Mouse (Mus musculus) urinary bladder, postnatal 10 days (tissue): Measurements from ENCODE around the gene Sema5a.

Source experiments
- DNase-seq: peaks from one replicate; pipeline ENCODE4 v3.0.0; 2022; ENCODE audit warnings: low spot score

Sema5a gene

GRCm38 (mm10) chr15:32442745-32443144 is 198.1 kb downstream of the Sema5a start:
- DNase-seq = no peak

- no peak for DNase-seq
These were observed 203.1 kb downstream of the Sema5a start for GRCm38 (mm10) chr15:32447558-32448349.

DNA sequence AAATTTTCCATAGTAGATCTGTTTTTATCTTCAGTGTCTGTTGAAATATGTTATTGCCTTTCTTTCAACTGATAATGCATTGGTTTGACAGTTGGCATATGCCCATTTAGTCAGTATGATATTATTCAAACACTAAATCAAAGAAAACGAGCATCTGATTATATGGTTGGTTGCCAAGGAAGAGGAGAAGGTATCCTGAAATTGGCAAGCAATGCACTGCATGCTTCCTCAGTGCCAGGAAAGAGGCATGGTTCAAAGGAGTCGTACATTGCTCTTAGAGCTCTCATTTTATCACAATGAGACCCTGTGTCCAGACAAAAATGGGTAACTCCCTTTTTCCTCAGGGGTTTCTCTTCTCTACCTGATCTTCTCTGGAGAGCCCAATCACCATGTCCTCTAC is 214.4 kb downstream of the Sema5a start:
- no peak for DNase-seq

DNA sequence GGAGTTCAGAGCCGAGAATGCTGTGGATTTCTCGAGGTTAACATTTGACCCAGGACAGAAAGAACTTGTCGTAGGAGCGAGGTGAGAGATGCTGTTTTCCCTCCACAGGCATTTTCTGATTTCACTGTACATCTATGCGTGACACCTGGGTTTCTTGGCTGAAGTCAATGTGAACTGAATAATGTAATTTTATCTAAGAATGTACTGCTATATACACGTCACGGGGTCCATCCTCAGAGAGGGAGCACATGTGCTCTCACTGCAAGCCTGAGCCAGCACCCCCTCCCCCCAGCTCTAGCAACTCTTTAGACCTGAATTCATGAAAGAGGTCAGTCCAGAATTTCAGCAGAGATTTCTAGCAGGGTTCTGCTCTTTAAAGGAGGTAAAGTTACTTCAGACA is 215.6 kb downstream of the Sema5a start:
- DNase-seq = no peak

GRCm38 (mm10) chr15:32471480-32472050 is 227.0 kb downstream of the Sema5a start:
- no peak for DNase-seq

GRCm38 (mm10) chr15:32480747-32481146 is 236.1 kb downstream of the Sema5a start:
- DNase-seq = no peak

DNA sequence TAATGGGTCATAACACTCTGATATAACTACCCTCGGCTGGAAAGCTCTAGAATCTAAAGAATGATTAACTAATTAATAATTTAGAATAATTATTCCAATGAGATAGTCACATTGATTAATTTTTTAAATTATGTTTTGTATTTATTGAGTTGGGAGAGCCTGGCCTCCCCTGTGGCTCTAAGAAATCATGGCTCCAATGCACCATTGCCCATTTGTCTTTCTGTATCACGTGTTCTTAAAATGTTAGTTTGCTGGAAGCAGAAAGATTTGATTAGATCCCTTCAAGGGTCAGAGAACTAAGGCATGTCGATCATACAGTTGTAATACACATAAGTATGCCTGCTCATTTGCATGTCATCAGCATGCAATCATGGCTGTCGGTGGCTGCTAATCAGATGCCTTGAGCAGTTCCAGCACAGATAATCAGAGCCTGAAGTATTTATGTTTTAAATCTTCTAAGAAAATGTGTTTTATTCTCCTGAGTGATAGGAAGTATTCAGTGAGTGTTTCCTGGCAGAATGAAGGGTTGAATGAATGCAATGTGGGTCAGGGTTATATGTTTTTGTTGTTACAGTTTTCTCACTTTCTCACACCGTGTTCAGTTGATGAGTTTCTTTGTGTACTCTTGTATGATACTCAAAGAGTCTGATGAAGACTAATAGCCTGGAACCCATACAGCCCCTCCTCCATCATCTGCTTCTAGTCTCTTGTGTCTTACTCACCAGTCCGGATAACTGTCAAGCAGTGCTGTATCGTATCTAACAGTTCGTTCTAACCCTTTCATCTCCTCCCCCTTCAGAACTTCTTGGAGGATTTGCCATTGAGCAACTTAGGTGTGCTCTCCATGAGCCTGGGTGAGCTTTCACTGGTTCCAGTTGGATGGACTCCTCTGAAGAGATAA is 240.7 kb downstream of the Sema5a start:
- no peak for DNase-seq

- no peak for DNase-seq
These were observed 243.4 kb downstream of the Sema5a start for GRCm38 (mm10) chr15:32487968-32488367.

DNA sequence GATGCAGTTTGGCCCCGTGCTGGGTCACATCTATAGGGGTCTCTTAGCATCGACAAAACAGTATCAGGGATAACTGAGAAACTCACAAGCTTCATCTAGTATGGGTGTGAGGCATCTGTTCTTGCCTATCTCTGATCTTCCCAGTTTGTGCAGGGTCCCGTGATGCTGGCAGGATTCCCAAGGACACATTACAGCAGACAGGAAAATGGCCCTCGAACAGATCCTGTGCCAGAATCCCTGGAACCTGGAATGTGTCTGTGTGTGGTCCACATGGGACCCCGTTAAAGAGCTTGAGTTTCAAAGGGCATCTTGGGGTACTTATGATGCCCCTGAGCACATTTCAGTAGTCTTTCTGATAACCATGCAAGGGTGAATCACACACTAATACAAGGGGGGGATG is 249.6 kb downstream of the Sema5a start:
- DNase-seq = no peak

DNA sequence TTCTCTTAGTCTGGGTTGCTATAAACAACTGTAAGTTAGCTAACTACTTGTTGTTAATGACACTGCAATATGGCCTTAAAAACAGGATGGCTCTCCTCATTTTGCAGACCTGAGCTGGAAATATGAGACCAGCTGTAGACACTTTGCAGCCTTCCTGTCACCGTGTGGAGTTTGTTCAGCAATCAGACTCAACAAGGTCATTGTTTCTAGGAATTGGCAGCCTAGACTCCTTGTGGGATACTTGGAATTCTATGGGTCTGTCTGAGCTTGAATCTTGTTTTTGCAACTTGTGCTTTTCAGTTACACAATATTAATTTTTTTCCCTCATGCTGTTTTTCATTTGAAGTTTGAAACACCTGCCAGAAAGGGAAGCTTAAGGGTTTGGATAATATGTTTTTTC is 250.3 kb downstream of the Sema5a start:
- DNase-seq = no peak

GRCm38 (mm10) chr15:32496880-32497279 is 252.3 kb downstream of the Sema5a start:
- DNase-seq = no peak

- no peak for DNase-seq
These were observed 261.3 kb downstream of the Sema5a start for GRCm38 (mm10) chr15:32505941-32506340.

DNA sequence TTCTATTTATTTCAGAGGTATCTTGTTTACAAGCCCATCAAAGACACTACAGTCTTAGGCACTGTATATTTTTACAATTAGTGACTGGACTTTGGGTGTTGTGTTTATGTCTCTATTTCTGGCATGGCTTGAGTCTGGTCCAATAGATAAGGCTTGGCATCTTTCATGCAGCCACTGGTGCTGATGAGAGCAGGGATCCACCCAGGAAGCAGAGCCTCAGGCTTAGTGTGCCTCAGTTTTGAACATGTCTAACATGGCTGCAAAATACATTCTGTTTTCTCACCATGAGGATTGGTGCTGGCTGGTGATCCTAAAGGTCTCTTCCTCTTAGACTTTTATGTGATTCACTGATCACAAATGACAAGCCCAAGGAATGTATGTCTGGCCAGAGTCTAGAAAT is 263.7 kb downstream of the Sema5a start:
- no peak for DNase-seq

DNA sequence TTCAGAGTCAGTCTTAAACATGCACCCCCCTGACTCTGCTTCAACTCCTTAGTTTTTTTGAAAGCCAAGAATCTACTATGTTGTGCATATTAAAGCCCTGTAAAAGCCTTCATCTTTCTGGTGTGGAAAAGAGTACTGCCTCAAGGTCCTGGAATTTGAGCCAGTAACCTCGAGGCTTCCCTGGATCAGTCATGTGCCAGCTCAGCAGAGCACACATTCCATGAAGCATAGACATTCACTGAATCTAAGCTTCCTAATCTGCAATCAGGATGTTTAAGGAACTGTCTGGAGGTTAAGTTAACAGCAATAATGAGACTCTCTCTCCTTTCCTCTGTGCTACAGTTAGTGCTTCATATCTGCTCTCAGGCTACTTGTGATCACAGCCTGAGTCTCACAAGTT is 270.3 kb downstream of the Sema5a start:
- DNase-seq = no peak

GRCm38 (mm10) chr15:32517954-32518353 is 273.3 kb downstream of the Sema5a start:
- DNase-seq = no peak

DNA sequence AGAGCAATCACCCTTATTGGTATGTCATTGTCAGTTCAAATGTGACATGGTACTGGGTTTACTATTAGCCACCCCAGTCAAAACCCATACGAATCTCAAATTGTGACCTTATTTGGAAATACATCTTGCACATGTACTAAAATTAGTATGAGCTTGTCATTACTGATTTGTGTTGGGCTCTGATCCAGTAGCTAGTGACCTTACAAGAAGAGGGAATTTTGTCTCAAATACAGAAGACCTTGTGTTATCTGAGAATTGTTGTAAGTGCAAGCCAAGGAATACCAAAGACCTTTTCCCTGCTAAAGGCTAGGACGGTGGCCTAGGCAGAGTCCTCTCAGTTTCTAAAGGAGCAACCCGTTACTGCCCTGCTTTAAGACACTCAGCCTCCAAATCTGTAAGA is 287.9 kb downstream of the Sema5a start:
- no peak for DNase-seq

DNA sequence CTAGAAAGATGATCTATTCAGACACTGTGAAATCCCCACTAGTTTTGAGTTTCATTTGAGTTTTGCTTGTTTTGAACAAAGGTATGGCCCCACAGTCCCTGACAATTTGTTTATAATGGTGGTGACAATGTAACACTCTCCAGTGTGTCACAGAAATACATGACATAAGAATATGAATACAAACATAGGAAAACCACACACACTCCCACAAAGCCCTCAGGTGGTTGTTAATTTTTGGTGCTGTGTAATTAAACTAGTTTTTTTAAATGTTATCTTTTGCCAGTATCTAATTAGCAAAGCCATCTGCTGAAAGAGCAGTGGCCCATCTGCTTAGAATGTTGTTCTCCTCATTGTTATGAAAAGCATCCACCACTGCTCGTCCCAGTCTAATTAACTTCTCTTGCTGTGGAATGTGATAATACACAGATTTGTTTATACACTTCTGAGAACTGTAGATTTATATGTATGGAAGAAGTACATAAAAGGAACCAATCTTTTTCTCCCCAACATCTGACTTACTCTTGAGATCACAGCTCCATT is 289.0 kb downstream of the Sema5a start:
- no peak for DNase-seq

- no peak for DNase-seq
These were observed 292.3 kb downstream of the Sema5a start for GRCm38 (mm10) chr15:32536755-32537503.

DNA sequence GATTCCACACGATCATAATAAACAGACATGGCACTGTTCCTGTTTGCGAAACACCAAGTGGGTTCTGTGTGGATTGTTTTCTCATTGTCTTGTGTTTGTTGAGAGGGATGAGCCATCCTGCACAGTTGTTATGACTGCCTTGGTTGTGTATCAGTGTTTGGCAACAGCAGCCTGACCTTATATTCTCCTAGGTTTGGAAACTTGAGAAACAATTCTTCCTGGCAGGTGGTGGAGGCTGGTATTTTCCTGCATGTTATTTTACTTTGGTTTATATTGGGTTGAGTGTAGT is 292.8 kb downstream of the Sema5a start:
- DNase-seq = no peak

GRCm38 (mm10) chr15:32538092-32538491 is 293.5 kb downstream of the Sema5a start:
- no peak for DNase-seq

DNA sequence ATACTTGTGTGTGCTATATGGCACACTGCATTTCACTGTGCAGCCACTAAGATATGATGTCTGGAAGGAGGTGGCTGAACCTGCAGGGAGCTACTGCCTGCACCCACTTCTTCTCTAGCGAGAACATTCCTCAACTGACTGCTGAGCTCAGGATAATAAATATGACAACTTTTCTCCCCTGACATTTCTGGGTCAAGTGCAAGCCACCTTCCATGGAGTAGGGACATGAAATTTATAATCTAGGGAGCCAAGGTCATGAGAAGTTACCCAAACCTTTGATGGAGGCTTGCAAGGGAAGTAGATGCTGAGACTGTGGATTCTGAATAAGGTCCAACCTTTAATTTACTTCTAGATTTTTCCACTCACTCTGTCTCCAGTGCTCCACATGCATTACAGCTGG is 298.1 kb downstream of the Sema5a start:
- no peak for DNase-seq

- no peak for DNase-seq
These were observed 298.6 kb downstream of the Sema5a start for GRCm38 (mm10) chr15:32543181-32543580.
